Mouse (Mus musculus): ENCODE measurements at regions not wholly inside any gene's neighbourhood (a gene's known extent, or its start where the extent isn't known, plus 50 kb on each side); places are given as distances from the start of the nearest gene placed in this dataset.

- no peak overlapping the region for H3K4me3 ChIP-seq (ENCODE audit: control insufficient read depth in 1 of 2, insufficient read depth in 1 of 2, low read depth in 1 of 2, low read length in 2 of 2)
- H3K36me3 ChIP-seq (ENCODE audit: control insufficient read depth, insufficient read depth, low read length) = no peaks in the 10 kb centered on the region
- 68% methylated on average over 10 of the region's 10 CpGs for WGBS
- H3K27ac ChIP-seq (replicated peaks in 1 of 2; ENCODE audit: control insufficient read depth in 1 of 2, insufficient read depth in 1 of 2, low read depth in 2 of 2, low read length in 2 of 2) = no peak overlapping the region
- H3K4me2 ChIP-seq (ENCODE audit: low read length) = no peak overlapping the region; the same call in 1 of the 2 replicates
- no peaks in the 10 kb centered on the region for H3K9me3 ChIP-seq (ENCODE audit: control insufficient read depth, low read length)
- no peaks in the 10 kb centered on the region for H3K4me1 ChIP-seq (ENCODE audit: control insufficient read depth in 2 of 2, insufficient read depth in 2 of 2, low read length in 2 of 2)
- H3K27me3 ChIP-seq (ENCODE audit: control insufficient read depth, insufficient read depth, low read length) = no peaks in the 10 kb centered on the region
- ATAC-seq (ENCODE audit: insufficient number of reproducible peaks, insufficient read depth, low FRiP score, low read depth) = no peak
- H3K9ac ChIP-seq (ENCODE audit: low read length) = no peak overlapping the region
Measured at GRCm38 (mm10) chr2:51237451-51237850, 88.5 kb upstream of the Rnd3 start.

GRCm38 (mm10) chr2:51236852-51237251 lies 87.9 kb upstream of the Rnd3 start:
- WGBS = 56% methylated on average over 3 of the region's 3 CpGs
- Histone ChIP-seq H3K9ac (ENCODE audit: low read length) (no peak overlapping the region), H3K4me2 (ENCODE audit: low read length) (no peak overlapping the region), H3K9me3 (ENCODE audit: control insufficient read depth, low read length) (no peaks in the 10 kb centered on the region), H3K4me1 (ENCODE audit: control insufficient read depth in 2 of 2, insufficient read depth in 2 of 2, low read length in 2 of 2) (no peaks in the 10 kb centered on the region), H3K27me3 (ENCODE audit: control insufficient read depth, insufficient read depth, low read length) (no peaks in the 10 kb centered on the region), H3K27ac (replicated peaks in 1 of 2; ENCODE audit: control insufficient read depth in 1 of 2, insufficient read depth in 1 of 2, low read depth in 2 of 2, low read length in 2 of 2) (no peak overlapping the region), H3K36me3 (ENCODE audit: control insufficient read depth, insufficient read depth, low read length) (no peaks in the 10 kb centered on the region), H3K4me3 (ENCODE audit: control insufficient read depth in 1 of 2, insufficient read depth in 1 of 2, low read depth in 1 of 2, low read length in 2 of 2) (no peak overlapping the region)
- ATAC-seq (ENCODE audit: insufficient number of reproducible peaks, insufficient read depth, low FRiP score, low read depth) = no peak

- Histone ChIP-seq H3K4me3 (ENCODE audit: control insufficient read depth in 1 of 2, insufficient read depth in 1 of 2, low read depth in 1 of 2, low read length in 2 of 2) (no peak overlapping the region), H3K9me3 (ENCODE audit: control insufficient read depth, low read length) (no peaks in the 10 kb centered on the region), H3K36me3 (ENCODE audit: control insufficient read depth, insufficient read depth, low read length) (no peaks in the 10 kb centered on the region), H3K27me3 (ENCODE audit: control insufficient read depth, insufficient read depth, low read length) (no peaks in the 10 kb centered on the region), H3K4me2 (ENCODE audit: low read length) (no peak overlapping the region), H3K9ac (ENCODE audit: low read length) (no peak overlapping the region), H3K27ac (replicated peaks in 1 of 2; ENCODE audit: control insufficient read depth in 1 of 2, insufficient read depth in 1 of 2, low read depth in 2 of 2, low read length in 2 of 2) (no peak overlapping the region), H3K4me1 (ENCODE audit: control insufficient read depth in 2 of 2, insufficient read depth in 2 of 2, low read length in 2 of 2) (no peaks in the 10 kb centered on the region)
- ATAC-seq (ENCODE audit: insufficient number of reproducible peaks, insufficient read depth, low FRiP score, low read depth) = no peak
- 63% methylated on average over 5 of the region's 5 CpGs for WGBS
Measured at GRCm38 (mm10) chr2:51234427-51234826, 85.5 kb upstream of the Rnd3 start.

- no peaks in the 10 kb centered on the region for H3K36me3 ChIP-seq (ENCODE audit: control insufficient read depth, insufficient read depth, low read length)
- peaks cover 0 to 4% of the 10 kb centered on the region in 2 experiments; a peak in 2 of 4 replicates for H3K4me1 ChIP-seq (ENCODE audit: control insufficient read depth in 2 of 2, insufficient read depth in 2 of 2, low read length in 2 of 2)
- no peak overlapping the region for H3K27ac ChIP-seq (replicated peaks in 1 of 2; ENCODE audit: control insufficient read depth in 1 of 2, insufficient read depth in 1 of 2, low read depth in 2 of 2, low read length in 2 of 2)
- no peaks in the 10 kb centered on the region for H3K9me3 ChIP-seq (ENCODE audit: control insufficient read depth, low read length)
- H3K4me3 ChIP-seq (ENCODE audit: control insufficient read depth in 1 of 2, insufficient read depth in 1 of 2, low read depth in 1 of 2, low read length in 2 of 2) = no peak overlapping the region
- no peaks in the 10 kb centered on the region for H3K27me3 ChIP-seq (ENCODE audit: control insufficient read depth, insufficient read depth, low read length)
- no peak overlapping the region for H3K9ac ChIP-seq (ENCODE audit: low read length)
- ATAC-seq (ENCODE audit: insufficient number of reproducible peaks, insufficient read depth, low FRiP score, low read depth) = no peak
- H3K4me2 ChIP-seq (ENCODE audit: low read length) = no peak overlapping the region
- 46% methylated on average over 1 of the region's 1 CpGs for WGBS
Measured at GRCm38 (mm10) chr2:51222851-51223250, 73.9 kb upstream of the Rnd3 start.

GRCm38 (mm10) chr2:51219714-51220113 lies 70.8 kb upstream of the Rnd3 start:
- no peak for ATAC-seq (ENCODE audit: insufficient number of reproducible peaks, insufficient read depth, low FRiP score, low read depth)
- H3K4me1 ChIP-seq (ENCODE audit: control insufficient read depth in 2 of 2, insufficient read depth in 2 of 2, low read length in 2 of 2) = peaks cover 0 to 4% of the 10 kb centered on the region in 2 experiments; a peak in 2 of 4 replicates
- H3K27ac ChIP-seq (replicated peaks in 1 of 2; ENCODE audit: control insufficient read depth in 1 of 2, insufficient read depth in 1 of 2, low read depth in 2 of 2, low read length in 2 of 2) = no peak overlapping the region
- H3K36me3 ChIP-seq (ENCODE audit: control insufficient read depth, insufficient read depth, low read length) = no peaks in the 10 kb centered on the region
- no peaks in the 10 kb centered on the region for H3K9me3 ChIP-seq (ENCODE audit: control insufficient read depth, low read length)
- H3K27me3 ChIP-seq (ENCODE audit: control insufficient read depth, insufficient read depth, low read length) = no peaks in the 10 kb centered on the region
- no peak overlapping the region for H3K9ac ChIP-seq (ENCODE audit: low read length)
- no peak overlapping the region for H3K4me2 ChIP-seq (ENCODE audit: low read length)
- 44% methylated on average over 6 of the region's 6 CpGs for WGBS
- H3K4me3 ChIP-seq (ENCODE audit: control insufficient read depth in 1 of 2, insufficient read depth in 1 of 2, low read depth in 1 of 2, low read length in 2 of 2) = no peak overlapping the region

- H3K27me3 ChIP-seq (ENCODE audit: control insufficient read depth, insufficient read depth, low read length) = no peaks in the 10 kb centered on the region
- H3K4me1 ChIP-seq (ENCODE audit: control insufficient read depth in 2 of 2, insufficient read depth in 2 of 2, low read length in 2 of 2) = no peaks in the 10 kb centered on the region
- no peak overlapping the region for H3K9ac ChIP-seq (ENCODE audit: low read length)
- no peaks in the 10 kb centered on the region for H3K36me3 ChIP-seq (ENCODE audit: control insufficient read depth, insufficient read depth, low read length)
- no peak for ATAC-seq (ENCODE audit: insufficient number of reproducible peaks, insufficient read depth, low FRiP score, low read depth)
- H3K27ac ChIP-seq (replicated peaks in 1 of 2; ENCODE audit: control insufficient read depth in 1 of 2, insufficient read depth in 1 of 2, low read depth in 2 of 2, low read length in 2 of 2) = no peak overlapping the region
- no peaks in the 10 kb centered on the region for H3K9me3 ChIP-seq (ENCODE audit: control insufficient read depth, low read length)
- H3K4me2 ChIP-seq (ENCODE audit: low read length) = no peak overlapping the region
- H3K4me3 ChIP-seq (ENCODE audit: control insufficient read depth in 1 of 2, insufficient read depth in 1 of 2, low read depth in 1 of 2, low read length in 2 of 2) = no peak overlapping the region
- WGBS = 79% methylated on average over 7 of the region's 7 CpGs
Measured at GRCm38 (mm10) chr2:51207150-51208022, 58.5 kb upstream of the Rnd3 start.

- Histone ChIP-seq H3K4me2 (ENCODE audit: low read length) (no peak overlapping the region), H3K36me3 (ENCODE audit: control insufficient read depth, insufficient read depth, low read length) (no peaks in the 10 kb centered on the region), H3K27ac (replicated peaks in 1 of 2; ENCODE audit: control insufficient read depth in 1 of 2, insufficient read depth in 1 of 2, low read depth in 2 of 2, low read length in 2 of 2) (no peak overlapping the region), H3K4me1 (ENCODE audit: control insufficient read depth in 2 of 2, insufficient read depth in 2 of 2, low read length in 2 of 2) (no peaks in the 10 kb centered on the region), H3K9ac (ENCODE audit: low read length) (no peak overlapping the region), H3K4me3 (ENCODE audit: control insufficient read depth in 1 of 2, insufficient read depth in 1 of 2, low read depth in 1 of 2, low read length in 2 of 2) (no peak overlapping the region), H3K9me3 (ENCODE audit: control insufficient read depth, low read length) (no peaks in the 10 kb centered on the region), H3K27me3 (ENCODE audit: control insufficient read depth, insufficient read depth, low read length) (no peaks in the 10 kb centered on the region)
- no peak for ATAC-seq (ENCODE audit: insufficient number of reproducible peaks, insufficient read depth, low FRiP score, low read depth)
- WGBS = 71% methylated on average over 4 of the region's 4 CpGs
Measured at GRCm38 (mm10) chr2:51206332-51206731, 57.4 kb upstream of the Rnd3 start.
